8 mouse cellular contexts compared by ENCODE assay signal in genomic region chr8:94386214-94387026, GRCm38 (mm10). TPM values are rescaled to one million over a fixed set of nuclear protein-coding genes. Genes with fewer than 3 reads are reported as not detected.
DNase-seq lines count a peak whose midpoint lies in the region; ATAC-seq and TF ChIP-seq lines count a peak whose summit lies in the region.

Gene Herpud1, plus strand, starts transcription at chr8:94386438.

- H3K4me3 ChIP-seq in embryonic facial prominence, embryonic 13.5 days: peak within 1 kb of the TSS; percentile 86
- peak within 1 kb of the TSS; percentile 67 for H3K4me3 ChIP-seq in heart, adult 2 months
- peak within 1 kb of the TSS; percentile 86 for H3K4me3 ChIP-seq in limb, embryonic 13.5 days
- H3K4me3 ChIP-seq in midbrain, embryonic 16.5 days (ENCODE audit: low read depth, low read length): peak within 1 kb of the TSS; percentile 95

- TF ChIP-seq POLR2A in heart, adult 2 months (IDR thresholded peaks at IDR 0.05; ENCODE audit: insufficient read depth, low read depth, low read length): peak; percentile 95

- ATAC-seq in embryonic facial prominence, embryonic 13.5 days (ENCODE audit: insufficient number of reproducible peaks, insufficient read depth, low FRiP score, low TSS enrichment, low read depth): peak; percentile 95
- peak; percentile 98 for ATAC-seq in limb, embryonic 13.5 days (ENCODE audit: low FRiP score, low read depth)
- peak; percentile 100 for ATAC-seq in midbrain, embryonic 16.5 days

- H3K4me2 ChIP-seq in embryonic facial prominence, embryonic 13.5 days: peak within 1 kb of the TSS; percentile 90
- H3K4me2 ChIP-seq in limb, embryonic 13.5 days (replicated peaks): peak within 1 kb of the TSS; percentile 92
- peak within 1 kb of the TSS; percentile 86 for H3K4me2 ChIP-seq in midbrain, embryonic 16.5 days (ENCODE audit: low read length)

- no peaks in the 10 kb centered on the region for H3K9me3 ChIP-seq in embryonic facial prominence, embryonic 13.5 days
- H3K9me3 ChIP-seq in limb, embryonic 13.5 days: peaks cover 5% of the 10 kb centered on the region; the same call in 1 of the 2 replicates
- H3K9me3 ChIP-seq in midbrain, embryonic 16.5 days (replicated peaks; ENCODE audit: control insufficient read depth, low read length, poor library complexity, severe bottlenecking): no peaks in the 10 kb centered on the region

- H3K9ac ChIP-seq in embryonic facial prominence, embryonic 13.5 days: peak within 1 kb of the TSS; percentile 90
- peak within 1 kb of the TSS; percentile 99 for H3K9ac ChIP-seq in heart, adult 2 months (ENCODE audit: low read depth, low read length)
- H3K9ac ChIP-seq in limb, embryonic 13.5 days: peak within 1 kb of the TSS; percentile 84
- H3K9ac ChIP-seq in midbrain, embryonic 16.5 days (ENCODE audit: low read depth, low read length): peak within 1 kb of the TSS; percentile 98

- WGBS in embryonic facial prominence, embryonic 13.5 days: under 1% methylated on average over 65 of the region's 65 CpGs
- WGBS in heart, adult 2 months: under 1% methylated on average over 65 of the region's 65 CpGs
- under 1% methylated on average over 65 of the region's 65 CpGs for WGBS in limb, embryonic 13.5 days
- WGBS in midbrain, embryonic 16.5 days: under 1% methylated on average over 65 of the region's 65 CpGs

- intact Hi-C loops in heart, adult 2 months (cut with DNase I): loop anchor here (1.0 kb wide), 1 partner anchor 23 kb away; no protein-coding TSS in a partner anchor

- DNase-seq in 3134 (ENCODE audit: extremely low read depth, insufficient read length, low spot score): peak; percentile 93
- peak; percentile 98 to 99 for DNase-seq in adrenal gland, postnatal 36 days
- peak; percentile 98 to 99 for DNase-seq in heart, adult 2 months
- peak; percentile 98 to 99 for DNase-seq in kidney, adult 8-10 months
- DNase-seq in spleen, postnatal 10 days (ENCODE audit: low spot score in 2 of 2): peak; percentile 97

- peak; percentile 12; the same call in 1 of the 2 replicates for TF ChIP-seq CTCF in heart, adult 2 months (IDR thresholded peaks at IDR 0.05)

- H3K36me3 ChIP-seq in embryonic facial prominence, embryonic 13.5 days: peaks cover 23% of the 10 kb centered on the region
- peaks cover 23% of the 10 kb centered on the region for H3K36me3 ChIP-seq in heart, adult 2 months (ENCODE audit: control insufficient read depth, insufficient read depth, low read length)
- peaks cover 22% of the 10 kb centered on the region for H3K36me3 ChIP-seq in limb, embryonic 13.5 days
- H3K36me3 ChIP-seq in midbrain, embryonic 16.5 days (ENCODE audit: control insufficient read depth, insufficient read depth, low read length): peaks cover 17% of the 10 kb centered on the region

- H3K27ac ChIP-seq in embryonic facial prominence, embryonic 13.5 days: peak within 1 kb of the TSS; percentile 83
- peak within 1 kb of the TSS; percentile 100 for H3K27ac ChIP-seq in heart, adult 2 months
- peak within 1 kb of the TSS; percentile 79 for H3K27ac ChIP-seq in limb, embryonic 13.5 days
- peak within 1 kb of the TSS; percentile 98 for H3K27ac ChIP-seq in midbrain, embryonic 16.5 days (ENCODE audit: low read length)

- TF ChIP-seq EP300 in heart, adult 2 months (IDR thresholded peaks at IDR 0.05; ENCODE audit: insufficient read depth, low read depth, low read length): no peak; the same call in 1 of the 2 replicates

- peaks cover 6% of the 10 kb centered on the region; the same call in 1 of the 2 replicates for H3K79me2 ChIP-seq in heart, adult 2 months (replicated peaks; ENCODE audit: control insufficient read depth, insufficient read depth, low read length)

- H3K27me3 ChIP-seq in embryonic facial prominence, embryonic 13.5 days: no peaks in the 10 kb centered on the region
- H3K27me3 ChIP-seq in heart, adult 2 months (ENCODE audit: control insufficient read depth, insufficient read depth, low read length): no peaks in the 10 kb centered on the region
- no peaks in the 10 kb centered on the region for H3K27me3 ChIP-seq in limb, embryonic 13.5 days
- no peaks in the 10 kb centered on the region for H3K27me3 ChIP-seq in midbrain, embryonic 16.5 days (ENCODE audit: control insufficient read depth, insufficient read depth, low read depth, low read length)

- peaks cover 8% of the 10 kb centered on the region for H3K4me1 ChIP-seq in embryonic facial prominence, embryonic 13.5 days
- peaks cover 5% of the 10 kb centered on the region for H3K4me1 ChIP-seq in heart, adult 2 months (ENCODE audit: control insufficient read depth, insufficient read depth, low read length)
- H3K4me1 ChIP-seq in limb, embryonic 13.5 days: peaks cover 15% of the 10 kb centered on the region
- peaks cover 15% of the 10 kb centered on the region for H3K4me1 ChIP-seq in midbrain, embryonic 16.5 days (ENCODE audit: control insufficient read depth, insufficient read depth, low read length)

RNA-seq across cellular contexts. Expression of gene Herpud1, which starts in this region (rescaled TPM):
- total RNA-seq in adrenal gland, postnatal 36 days (2021): 100 to 1,000 TPM; 109 to 110 TPM
- polyA plus RNA-seq in embryonic facial prominence, embryonic 13.5 days (2015; fragmentation: Nextera tagmentation; extraction: Ambion mirVana): 56.1 and 63.7 TPM in 2 replicates
- total RNA-seq in heart, adult 2 months (2021): 100 to 1,000 TPM; 216 to 349 TPM
- polyA plus RNA-seq in heart, adult 2 months (2012; rRNA removed): 272 and 285 TPM in 2 replicates
- polyA plus RNA-seq in limb, embryonic 13.5 days (2015; fragmentation: Nextera tagmentation; extraction: Ambion mirVana): 61.2 and 68.7 TPM in 2 replicates
- polyA plus RNA-seq in midbrain, embryonic 16.5 days (2015; fragmentation: Nextera tagmentation; extraction: Ambion mirVana): 72.3 and 82.7 TPM in 2 replicates

Comparison
In these comparisons a context has a peak if more than half of its experiments do, and no peak if none do; other contexts are left out.
1. Peak in every context shown above with its lines: DNase-seq, ATAC-seq, H3K4me3 ChIP-seq and H3K27ac ChIP-seq.